Comparison of ENCODE assay signal across 23 mouse cellular contexts in genomic region chr11:18880806-18881205, GRCm38 (mm10).
DNase-seq lines count a peak whose midpoint lies in the region; ATAC-seq and TF ChIP-seq lines count a peak whose summit lies in the region.
"Had no signal": no experiment of that assay in that cellular context is flagged by ENCODE, and none has a peak within 500 bp of the region (broad histone marks: within the 10 kb centered on the region; RNA-seq: fewer than 3 reads in every experiment).

No protein-coding gene starts in this region.

- no peak for TF ChIP-seq CTCF in lung, postnatal 0 days (IDR thresholded peaks at IDR 0.05)
- TF ChIP-seq CTCF in brain, embryonic 14.5 days (IDR thresholded peaks at IDR 0.05; ENCODE audit: borderline replicate concordance, extremely low read depth, insufficient read depth, insufficient read length): no peak

- TF ChIP-seq EP300 in lung, postnatal 0 days (IDR thresholded peaks at IDR 0.05): no peak

- 56% methylated on average over 5 of the region's 5 CpGs for WGBS in lung, postnatal 0 days
- 28% methylated on average over 5 of the region's 5 CpGs for WGBS in hindbrain, embryonic 12.5 days

- H3K4me2 ChIP-seq in lung, postnatal 0 days (replicated peaks; ENCODE audit: low read depth, low read length): no peak overlapping the region
- no peak overlapping the region for H3K4me2 ChIP-seq in hindbrain, embryonic 12.5 days (replicated peaks)
- H3K4me2 ChIP-seq: embryonic facial prominence, embryonic 12.5 days; limb, embryonic 13.5 days; liver, embryonic 12.5 days; midbrain, embryonic 15.5 days had no signal

- peak; percentile 17 for DNase-seq in lung, postnatal 0 days (ENCODE audit: low spot score)
- no peak for DNase-seq in lung, postnatal 14 days
- peak; percentile 64 for DNase-seq in brain, embryonic 14.5 days (ENCODE audit: low read depth)
- peak; percentile 79 for DNase-seq in retina, postnatal 1 day
- DNase-seq in natural killer cell, adult 2 months (ENCODE audit: low spot score in 2 of 2): no peak
- DNase-seq: adrenal gland, postnatal 36 days; B cell, adult 2 months; cerebellum, adult 8-10 months; cerebellum, postnatal 25 days; gastrocnemius, postnatal 14 days; heart, postnatal 14 days; kidney, adult 11 months; kidney, postnatal 25 days; liver, postnatal 0 days; right cerebral cortex, adult 18-20 months; spleen, adult 18-20 months had no signal

- H3K27me3 ChIP-seq in lung, postnatal 0 days (replicated peaks; ENCODE audit: insufficient read depth, low read length): 0 out of 2 replicates have a peak, but pooled peaks cover 6% of the 10 kb centered on the region
- H3K27me3 ChIP-seq in hindbrain, embryonic 12.5 days: no peaks in the 10 kb centered on the region; the same call in 1 of the 2 replicates

- peaks cover 4% of the 10 kb centered on the region for H3K4me1 ChIP-seq in lung, postnatal 0 days (ENCODE audit: insufficient read depth, low read depth, low read length)
- H3K4me1 ChIP-seq in hindbrain, embryonic 12.5 days: peaks cover 80% of the 10 kb centered on the region

- no peaks in the 10 kb centered on the region for H3K36me3 ChIP-seq in lung, postnatal 0 days (ENCODE audit: insufficient read depth, low read length)
- H3K36me3 ChIP-seq in hindbrain, embryonic 12.5 days: no peaks in the 10 kb centered on the region
- H3K36me3 ChIP-seq: embryonic facial prominence, embryonic 12.5 days; limb, embryonic 13.5 days; midbrain, embryonic 15.5 days had no signal

- no peaks in the 10 kb centered on the region for H3K9me3 ChIP-seq in lung, postnatal 0 days (ENCODE audit: low read length)
- no peaks in the 10 kb centered on the region for H3K9me3 ChIP-seq in hindbrain, embryonic 12.5 days (replicated peaks)
- H3K9me3 ChIP-seq: embryonic facial prominence, embryonic 12.5 days; limb, embryonic 13.5 days; liver, embryonic 12.5 days; midbrain, embryonic 15.5 days had no signal

- no peak overlapping the region for H3K4me3 ChIP-seq in lung, postnatal 0 days (ENCODE audit: low read depth, low read length)
- H3K4me3 ChIP-seq in hindbrain, embryonic 12.5 days: no peak overlapping the region
- H3K4me3 ChIP-seq: embryonic facial prominence, embryonic 12.5 days; limb, embryonic 13.5 days; liver, embryonic 12.5 days; midbrain, embryonic 15.5 days had no signal

- H3K27ac ChIP-seq in lung, postnatal 0 days (ENCODE audit: low read length): no peak overlapping the region
- H3K27ac ChIP-seq in hindbrain, embryonic 12.5 days: peak overlapping the region; percentile 86
- H3K27ac ChIP-seq: embryonic facial prominence, embryonic 12.5 days; limb, embryonic 13.5 days; liver, embryonic 12.5 days; macrophage; midbrain, embryonic 15.5 days had no signal

- no peak for TF ChIP-seq POLR2A in brain, embryonic 14.5 days (IDR thresholded peaks at IDR 0.05; ENCODE audit: borderline replicate concordance, extremely low read depth, insufficient read depth, insufficient read length, poor library complexity, severe bottlenecking)

- no peak overlapping the region for H3K9ac ChIP-seq in lung, postnatal 0 days (replicated peaks; ENCODE audit: low read depth)
- no peak overlapping the region for H3K9ac ChIP-seq in hindbrain, embryonic 12.5 days
- H3K9ac ChIP-seq: embryonic facial prominence, embryonic 12.5 days; limb, embryonic 13.5 days; liver, embryonic 12.5 days; liver, postnatal 0 days; midbrain, embryonic 15.5 days had no signal

- ATAC-seq in lung, postnatal 0 days: no peak
- no peak for ATAC-seq in hindbrain, embryonic 12.5 days (ENCODE audit: low FRiP score)
- ATAC-seq: forebrain, embryonic 14.5 days; liver, embryonic 12.5 days; liver, postnatal 0 days; midbrain, embryonic 15.5 days had no signal

Comparison
In these comparisons a context has a peak if more than half of its experiments do, and no peak if none do; other contexts are left out.
1. DNase-seq: peak in lung, postnatal 0 days (single experiment), brain, embryonic 14.5 days (single experiment) and retina, postnatal 1 day (single experiment); none in lung, postnatal 14 days (single experiment) and natural killer cell, adult 2 months (0 of 2).